Mouse (Mus musculus) ovary, adult 18-20 months (tissue): ENCODE data around the gene Ipo7.
A peak's percentile ranks its signal among the peaks of the same experiment; 100 is the strongest.
"Not testable (repeated sequence)": the region's sequence is repeated elsewhere in the genome, so short reads cannot be mapped to it uniquely, and the experiment has no call there.

Experiments used
- DNase-seq: peaks from one replicate; pipeline ENCODE4 v3.0.0; 2022; ENCODE audit warnings: low spot score, mixed read lengths

Gene Ipo7

GRCm38 (mm10) chr7:110018117-110018630 lies at the start of gene Ipo7:
Gene Ipo7, plus strand, starts transcription at chr7:110018274.
- peak; percentile 88 for DNase-seq

GRCm38 (mm10) chr7:109968924-109969450 lies 49.1 kb upstream of the Ipo7 start:
- DNase-seq = no peak

GRCm38 (mm10) chr7:109969542-109969941 lies 48.5 kb upstream of the Ipo7 start:
- no peak for DNase-seq

- DNase-seq = no peak
Observed at GRCm38 (mm10) chr7:109975966-109976715, 41.9 kb upstream of the Ipo7 start.

GRCm38 (mm10) chr7:109977131-109977530 lies 40.9 kb upstream of the Ipo7 start:
- DNase-seq = not testable (repeated sequence)

GRCm38 (mm10) chr7:109984608-109985007 lies 33.5 kb upstream of the Ipo7 start:
- DNase-seq = not testable (repeated sequence)

GRCm38 (mm10) chr7:109985661-109986132 lies 32.4 kb upstream of the Ipo7 start:
- peak; percentile 10 for DNase-seq

- DNase-seq = peak; percentile 98
Observed at GRCm38 (mm10) chr7:109986133-109986669, 31.9 kb upstream of the Ipo7 start.

GRCm38 (mm10) chr7:109986775-109987174 lies 31.3 kb upstream of the Ipo7 start, which contains the start of gene Tmem41b:
Gene Tmem41b, minus strand, starts transcription at chr7:109986929.
- not testable (repeated sequence) for DNase-seq

GRCm38 (mm10) chr7:109991286-109991685 lies 26.8 kb upstream of the Ipo7 start:
- DNase-seq = no peak

GRCm38 (mm10) chr7:109993157-109993959 lies 24.7 kb upstream of the Ipo7 start:
- DNase-seq = peak; percentile 8

- DNase-seq = peak; percentile 11
Observed at GRCm38 (mm10) chr7:109998388-109998787, 19.7 kb upstream of the Ipo7 start.

- DNase-seq = no peak
Observed at GRCm38 (mm10) chr7:110002092-110002491, 16.0 kb upstream of the Ipo7 start.

- DNase-seq = peak; percentile 25
Observed at GRCm38 (mm10) chr7:110002968-110003367, 15.1 kb upstream of the Ipo7 start.

GRCm38 (mm10) chr7:110005976-110006375 lies 12.1 kb upstream of the Ipo7 start:
- DNase-seq = no peak

- DNase-seq = no peak
Observed at GRCm38 (mm10) chr7:110006471-110007195, 11.4 kb upstream of the Ipo7 start.

GRCm38 (mm10) chr7:110008513-110008912 lies 9.6 kb upstream of the Ipo7 start:
- DNase-seq = no peak

- no peak for DNase-seq
Observed at GRCm38 (mm10) chr7:110009084-110009483, 9.0 kb upstream of the Ipo7 start.

GRCm38 (mm10) chr7:110011417-110011816 lies 6.7 kb upstream of the Ipo7 start:
- no peak for DNase-seq

GRCm38 (mm10) chr7:110014272-110014671 lies 3.8 kb upstream of the Ipo7 start:
- no peak for DNase-seq
